Mouse (Mus musculus): Measurements from ENCODE around the gene Tbxas1. TPM values are rescaled to one million over a fixed set of nuclear protein-coding genes. Genes with fewer than 3 reads are reported as not detected.

Tbxas1 gene
- 1.7 and 1.8 TPM in 2 replicates for polyA plus RNA-seq (2016; fragmentation: Nextera tagmentation; extraction: Ambion mirVana)

DNA sequence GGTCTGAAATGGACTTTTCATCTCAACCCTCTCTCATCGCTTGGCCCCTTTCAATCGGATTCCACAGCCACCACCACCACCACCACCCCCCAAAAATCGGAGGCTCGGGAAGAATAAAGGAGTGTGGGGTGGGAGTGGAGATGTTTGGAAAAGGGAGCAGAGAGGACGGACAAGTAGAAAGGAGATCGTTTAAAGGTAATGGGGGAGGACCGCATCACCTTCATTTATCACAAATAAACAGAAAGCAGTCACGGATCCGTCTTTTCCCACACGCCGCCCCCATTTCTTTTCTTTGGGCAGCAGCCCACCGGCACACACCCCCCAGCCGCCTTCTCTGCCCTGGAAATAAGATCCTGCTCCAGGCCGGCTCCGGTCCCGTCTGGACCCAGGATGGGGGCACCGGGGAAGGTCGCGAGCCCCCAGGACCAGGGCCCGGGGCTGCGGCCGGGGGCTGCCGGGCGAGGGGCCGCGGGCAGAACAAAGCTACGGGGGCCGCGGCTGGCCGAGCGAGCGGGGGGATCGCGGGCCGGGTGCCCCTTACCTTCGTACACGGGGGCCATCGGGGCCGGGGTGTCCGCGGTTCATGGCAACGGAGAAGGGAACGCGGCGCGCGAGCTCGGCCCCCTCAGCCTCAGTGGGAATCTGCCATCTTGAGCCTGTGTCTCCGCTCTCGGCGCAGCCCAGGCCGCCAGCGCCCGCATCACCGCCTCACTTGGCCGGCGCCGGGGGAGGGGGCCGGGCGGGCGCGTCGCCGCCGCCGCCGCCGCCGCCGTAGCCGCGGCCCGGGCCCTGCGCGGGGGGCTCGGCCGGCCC is at the start of gene Tbxas1:
Tbxas1 (plus strand) TSS at position 147 of the 813 bp plus-strand sequence.
- Histone ChIP-seq H3K27ac (peak within 1 kb of the TSS; percentile 98), H3K4me3 (peak within 1 kb of the TSS; percentile 97), H3K4me2 (replicated peaks) (peak within 1 kb of the TSS; percentile 59), H3K9me3 (replicated peaks) (no peaks in the 10 kb centered on the region), H3K36me3 (no peaks in the 10 kb centered on the region), H3K27me3 (no peaks in the 10 kb centered on the region), H3K4me1 (peaks cover 38% of the 10 kb centered on the region), H3K9ac (peak within 1 kb of the TSS; percentile 100)
- peak; percentile 29 for ATAC-seq (ENCODE audit: low FRiP score)
- 2% methylated on average over 71 of the region's 77 CpGs for WGBS

DNA sequence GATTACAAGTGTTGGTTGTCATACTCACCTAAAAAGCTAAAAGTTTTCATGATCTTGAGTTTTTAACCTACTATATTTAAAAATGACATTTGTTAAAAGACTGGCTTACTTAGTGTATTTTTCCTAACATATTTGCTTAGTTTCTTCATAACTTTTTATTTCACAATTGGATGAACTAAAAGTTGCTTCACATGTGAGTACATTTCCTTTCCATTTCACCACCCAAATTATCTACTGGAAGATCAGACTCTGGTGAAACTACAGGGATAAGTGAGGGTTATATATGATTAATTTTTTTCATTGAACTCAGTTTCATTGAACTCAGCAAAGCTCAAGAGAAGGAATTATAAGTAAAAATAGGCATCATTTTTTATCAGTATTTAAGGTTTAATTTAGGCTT is 49.3 kb upstream of the Tbxas1 start:
- no peak for ATAC-seq (ENCODE audit: low FRiP score)
- Histone ChIP-seq H3K9ac (no peak overlapping the region), H3K4me3 (no peak overlapping the region)

DNA sequence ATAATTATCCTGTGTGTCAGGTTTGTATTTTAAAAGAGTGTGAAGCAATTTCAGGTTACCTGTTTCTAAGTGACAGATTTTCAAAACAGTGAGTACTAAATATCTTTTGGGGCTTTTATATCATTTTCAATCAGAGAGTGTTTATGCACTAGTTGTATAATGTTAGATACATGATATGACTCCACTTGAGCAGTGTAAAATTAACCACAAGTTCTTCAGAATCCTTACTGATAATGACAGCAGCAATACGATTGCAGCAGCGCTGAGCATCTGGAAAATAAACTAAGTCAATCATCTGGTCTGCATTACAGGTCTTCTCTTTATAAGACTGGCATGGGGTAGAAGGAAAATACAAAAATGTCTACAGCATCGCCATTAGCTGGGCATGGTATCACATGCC is 48.3 kb upstream of the Tbxas1 start:
- Histone ChIP-seq H3K4me3 (no peak overlapping the region), H3K9ac (no peak overlapping the region), H3K4me1 (0 out of 2 replicates have a peak, but pooled peaks cover 3% of the 10 kb centered on the region), H3K9me3 (replicated peaks) (no peaks in the 10 kb centered on the region), H3K4me2 (replicated peaks) (no peak overlapping the region), H3K27ac (no peak overlapping the region), H3K27me3 (no peaks in the 10 kb centered on the region), H3K36me3 (no peaks in the 10 kb centered on the region)
- 83% methylated on average over 3 of the region's 3 CpGs for WGBS
- no peak for ATAC-seq (ENCODE audit: low FRiP score)

More for the DNA sequence above, 49.3 kb upstream of the Tbxas1 start:
- Histone ChIP-seq H3K9me3 (replicated peaks) (no peaks in the 10 kb centered on the region), H3K27me3 (no peaks in the 10 kb centered on the region), H3K4me2 (replicated peaks) (no peak overlapping the region), H3K4me1 (no peaks in the 10 kb centered on the region), H3K27ac (no peak overlapping the region), H3K36me3 (no peaks in the 10 kb centered on the region)

DNA sequence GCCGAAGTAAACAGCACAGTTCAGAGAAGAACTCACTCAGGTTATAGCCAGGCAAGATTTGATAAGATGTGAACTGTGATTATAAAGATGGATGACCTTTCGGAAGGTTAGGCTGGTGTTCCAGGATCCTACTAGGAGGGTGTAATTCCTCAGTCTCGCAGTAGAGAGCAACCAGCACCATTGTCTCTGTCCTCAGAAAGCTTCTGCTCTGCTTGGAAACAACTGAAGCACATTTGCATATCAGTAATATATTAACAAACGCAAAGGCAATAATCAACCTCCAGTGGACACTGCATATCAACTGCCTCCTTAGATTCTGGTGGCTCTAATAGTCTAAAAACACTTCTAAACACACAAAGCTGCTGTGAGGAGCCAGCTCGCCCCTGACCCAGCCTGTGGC is 47.8 kb upstream of the Tbxas1 start:
- Histone ChIP-seq H3K4me1 (0 out of 2 replicates have a peak, but pooled peaks cover 3% of the 10 kb centered on the region), H3K9me3 (replicated peaks) (no peaks in the 10 kb centered on the region), H3K27me3 (no peaks in the 10 kb centered on the region), H3K27ac (no peak overlapping the region), H3K9ac (no peak overlapping the region), H3K36me3 (no peaks in the 10 kb centered on the region), H3K4me2 (replicated peaks) (no peak overlapping the region), H3K4me3 (no peak overlapping the region)
- WGBS, result 73% methylated on average over 5 of the region's 5 CpGs
- ATAC-seq (ENCODE audit: low FRiP score), result no peak

DNA sequence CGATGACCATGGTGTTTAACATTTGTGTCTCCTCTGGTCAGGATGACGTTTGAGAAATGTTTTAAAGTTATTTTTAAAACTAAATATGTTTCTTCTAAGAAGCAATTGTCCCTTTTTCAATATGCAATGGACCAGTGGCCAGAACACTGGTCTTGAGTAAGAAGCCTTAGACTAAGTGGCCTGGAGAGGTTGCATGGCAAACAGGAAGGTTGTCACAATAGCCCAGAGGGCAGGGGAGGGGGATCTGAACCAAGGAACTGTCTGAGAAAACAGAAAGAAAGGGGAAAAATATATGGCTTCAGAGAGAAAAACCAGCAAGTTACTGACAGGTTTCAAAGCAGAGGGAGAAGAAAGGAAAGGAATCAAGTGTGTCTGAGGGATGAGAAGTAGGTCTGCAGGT is 47.0 kb upstream of the Tbxas1 start:
- H3K36me3 ChIP-seq, result no peaks in the 10 kb centered on the region
- H3K4me3 ChIP-seq, result no peak overlapping the region
- no peaks in the 10 kb centered on the region for H3K9me3 ChIP-seq (replicated peaks)
- no peak for ATAC-seq (ENCODE audit: low FRiP score)
- no peaks in the 10 kb centered on the region for H3K27me3 ChIP-seq
- no peak overlapping the region for H3K4me2 ChIP-seq (replicated peaks)
- H3K27ac ChIP-seq, result no peak overlapping the region
- WGBS, result 82% methylated on average over 2 of the region's 2 CpGs
- 0 out of 2 replicates have a peak, but pooled peaks cover 5% of the 10 kb centered on the region for H3K4me1 ChIP-seq
- no peak overlapping the region for H3K9ac ChIP-seq

DNA sequence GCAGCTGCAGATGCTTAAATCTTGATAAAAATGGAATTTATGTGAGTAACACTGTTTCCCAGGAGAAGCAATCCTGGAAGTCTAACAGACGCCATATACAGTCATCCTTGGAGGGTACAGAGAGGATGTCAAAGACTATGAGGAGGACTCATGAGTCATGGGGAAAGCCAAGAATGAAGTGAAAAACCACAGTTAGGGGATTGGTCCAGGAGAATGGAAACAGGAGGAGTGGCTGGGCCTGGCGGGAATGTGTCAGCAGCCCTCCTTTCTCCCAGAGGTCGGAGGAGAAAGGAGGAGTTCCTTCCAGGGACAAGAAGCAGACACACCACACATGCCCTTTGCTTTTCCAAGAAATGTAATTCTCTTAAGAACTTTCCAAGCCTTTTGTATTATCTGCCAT is 45.8 kb upstream of the Tbxas1 start:
- Histone ChIP-seq H3K4me3 (no peak overlapping the region), H3K27ac (no peak overlapping the region)
- whole genome bisulfite sequencing, result 90% methylated on average over 3 of the region's 3 CpGs

DNA sequence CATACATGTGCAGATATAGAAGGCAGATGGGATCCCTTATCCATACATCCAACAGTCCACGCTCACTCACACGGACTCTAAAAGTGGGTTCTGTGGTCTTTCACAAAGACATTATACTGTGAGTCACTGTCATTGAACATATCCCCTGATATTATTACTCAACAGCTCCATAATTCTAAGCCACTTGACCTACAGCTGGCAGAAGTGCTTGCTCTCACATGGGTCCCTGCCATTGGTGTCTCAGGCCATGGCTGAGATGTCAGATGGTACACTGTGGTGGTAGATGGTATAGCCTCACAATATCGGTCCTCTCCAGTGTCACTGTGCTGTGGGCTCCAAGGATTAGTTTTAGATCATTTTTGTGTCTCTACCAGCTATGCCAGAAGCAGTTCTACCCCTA is 41.5 kb upstream of the Tbxas1 start:
- H3K9me3 ChIP-seq (replicated peaks), result no peaks in the 10 kb centered on the region
- no peak overlapping the region for H3K4me3 ChIP-seq
- ATAC-seq (ENCODE audit: low FRiP score), result no peak
- H3K9ac ChIP-seq, result no peak overlapping the region
- WGBS, result 95% methylated on average over 3 of the region's 3 CpGs
- no peaks in the 10 kb centered on the region for H3K36me3 ChIP-seq
- H3K27me3 ChIP-seq, result no peaks in the 10 kb centered on the region
- H3K27ac ChIP-seq, result no peak overlapping the region
- no peak overlapping the region for H3K4me2 ChIP-seq (replicated peaks)
- peaks cover 12% of the 10 kb centered on the region; the same call in 1 of the 2 replicates for H3K4me1 ChIP-seq

More for the DNA sequence above, 45.8 kb upstream of the Tbxas1 start:
- no peaks in the 10 kb centered on the region for H3K36me3 ChIP-seq
- no peaks in the 10 kb centered on the region for H3K9me3 ChIP-seq (replicated peaks)
- H3K9ac ChIP-seq, result no peak overlapping the region
- H3K4me2 ChIP-seq (replicated peaks), result no peak overlapping the region
- no peak for ATAC-seq (ENCODE audit: low FRiP score)
- 0 out of 2 replicates have a peak, but pooled peaks cover 5% of the 10 kb centered on the region for H3K4me1 ChIP-seq
- H3K27me3 ChIP-seq, result no peaks in the 10 kb centered on the region

DNA sequence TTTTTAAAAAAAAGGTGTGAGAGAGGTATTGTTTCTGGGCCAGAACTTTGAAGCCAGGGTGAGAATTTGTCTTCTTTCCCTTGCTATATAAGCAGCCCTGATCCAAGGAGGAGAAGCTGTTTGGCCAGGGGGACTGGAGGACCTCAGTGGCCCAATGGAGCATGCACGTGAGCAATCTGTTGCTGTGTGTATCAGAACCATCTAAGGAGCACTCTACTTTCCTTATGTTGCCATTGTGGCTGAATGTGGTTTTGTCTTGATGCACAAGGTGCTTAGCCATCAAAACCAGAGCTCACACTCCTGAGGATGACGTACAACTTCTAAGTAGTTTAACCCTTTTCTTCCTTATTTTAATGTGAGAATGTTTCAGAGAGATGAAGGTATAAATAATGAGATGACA is 40.5 kb upstream of the Tbxas1 start:
- no peak for ATAC-seq (ENCODE audit: low FRiP score)
- no peak overlapping the region for H3K4me2 ChIP-seq (replicated peaks)
- H3K9ac ChIP-seq, result no peak overlapping the region
- H3K4me1 ChIP-seq, result peaks cover 17% of the 10 kb centered on the region
- no peak overlapping the region for H3K4me3 ChIP-seq
- no peaks in the 10 kb centered on the region for H3K36me3 ChIP-seq
- H3K27me3 ChIP-seq, result no peaks in the 10 kb centered on the region
- H3K27ac ChIP-seq, result no peak overlapping the region
- H3K9me3 ChIP-seq (replicated peaks), result no peaks in the 10 kb centered on the region
- WGBS, result 79% methylated on average over 2 of the region's 2 CpGs

DNA sequence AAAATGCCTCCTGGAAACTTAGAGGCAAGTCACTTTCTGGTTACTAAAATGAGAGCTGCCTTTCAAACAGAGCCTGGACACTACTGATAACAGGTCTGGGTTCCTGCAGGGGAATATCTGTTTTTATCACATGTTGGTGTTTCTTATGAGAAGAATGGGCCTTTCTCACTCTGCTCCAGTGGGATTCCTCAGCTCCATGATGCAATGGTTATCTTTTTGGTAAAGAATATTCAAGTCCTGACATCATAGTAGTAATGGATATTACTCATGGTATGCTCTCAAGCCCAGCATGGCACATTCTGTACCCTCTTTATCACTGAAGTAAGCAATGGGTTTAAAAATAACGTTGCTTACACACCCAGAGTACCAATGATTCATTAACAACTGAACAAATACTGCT is 40.0 kb upstream of the Tbxas1 start:
- no peak overlapping the region for H3K27ac ChIP-seq
- no peak overlapping the region for H3K9ac ChIP-seq
- 97% methylated on average over 1 of the region's 1 CpGs for WGBS
- no peak overlapping the region for H3K4me3 ChIP-seq
- no peak for ATAC-seq (ENCODE audit: low FRiP score)
- peaks cover 22% of the 10 kb centered on the region for H3K4me1 ChIP-seq
- no peaks in the 10 kb centered on the region for H3K27me3 ChIP-seq
- no peak overlapping the region for H3K4me2 ChIP-seq (replicated peaks)
- no peaks in the 10 kb centered on the region for H3K36me3 ChIP-seq
- H3K9me3 ChIP-seq (replicated peaks), result no peaks in the 10 kb centered on the region

DNA sequence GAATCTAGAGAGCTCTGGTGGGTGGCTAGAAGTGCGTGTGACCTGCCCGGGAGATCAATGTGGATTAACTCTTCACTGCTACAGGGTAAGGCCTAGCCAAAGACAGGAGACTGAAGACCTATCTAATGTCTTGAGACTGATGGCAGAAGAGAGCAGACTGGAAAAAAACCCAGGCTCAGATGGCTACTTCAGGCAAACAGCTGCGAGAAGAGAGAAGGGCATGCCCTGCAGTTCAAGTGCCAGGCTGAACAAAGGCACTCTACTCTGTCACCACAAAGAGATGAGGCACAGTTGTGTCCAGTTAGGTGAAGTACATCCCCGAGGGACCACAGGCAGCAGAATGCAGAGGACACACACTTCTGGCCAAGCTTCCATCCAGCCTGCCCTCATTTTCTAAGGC is 37.1 kb upstream of the Tbxas1 start:
- peaks cover 28% of the 10 kb centered on the region for H3K4me1 ChIP-seq
- H3K4me3 ChIP-seq, result no peak overlapping the region
- H3K4me2 ChIP-seq (replicated peaks), result no peak overlapping the region
- H3K9me3 ChIP-seq (replicated peaks), result no peaks in the 10 kb centered on the region
- no peaks in the 10 kb centered on the region for H3K27me3 ChIP-seq
- H3K9ac ChIP-seq, result no peak overlapping the region
- H3K36me3 ChIP-seq, result no peaks in the 10 kb centered on the region
- 0 out of 2 replicates have a peak overlapping the region, but pooled peaks have one; percentile 18 for H3K27ac ChIP-seq
- ATAC-seq (ENCODE audit: low FRiP score), result no peak
- 76% methylated on average over 4 of the region's 4 CpGs for WGBS

DNA sequence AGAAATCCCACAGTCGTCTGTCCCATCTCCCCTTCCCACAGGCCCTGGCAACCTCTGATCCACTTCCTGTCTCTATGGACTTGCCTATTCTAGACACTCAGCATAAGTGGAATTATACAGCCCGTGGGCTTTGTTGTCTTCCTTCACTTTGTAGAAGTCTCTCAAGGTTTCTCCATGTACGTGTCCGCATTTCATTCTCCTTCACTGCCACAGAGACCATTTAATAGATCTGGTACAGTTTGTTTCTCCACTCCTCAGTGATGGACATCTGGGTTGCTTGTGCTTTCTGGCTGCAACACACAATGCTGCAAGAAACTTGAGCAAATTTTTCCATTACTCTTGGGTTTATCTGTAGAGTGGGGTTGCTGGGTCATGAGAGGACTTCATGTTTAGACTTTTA is 35.3 kb upstream of the Tbxas1 start:
- no peak for ATAC-seq (ENCODE audit: low FRiP score)
- H3K4me3 ChIP-seq, result no peak overlapping the region
- H3K9ac ChIP-seq, result no peak overlapping the region
- 71% methylated on average over 4 of the region's 4 CpGs for WGBS
- no peaks in the 10 kb centered on the region for H3K36me3 ChIP-seq
- no peak overlapping the region for H3K27ac ChIP-seq
- H3K9me3 ChIP-seq (replicated peaks), result no peaks in the 10 kb centered on the region
- peaks cover 28% of the 10 kb centered on the region for H3K4me1 ChIP-seq
- no peaks in the 10 kb centered on the region for H3K27me3 ChIP-seq
- no peak overlapping the region for H3K4me2 ChIP-seq (replicated peaks)

DNA sequence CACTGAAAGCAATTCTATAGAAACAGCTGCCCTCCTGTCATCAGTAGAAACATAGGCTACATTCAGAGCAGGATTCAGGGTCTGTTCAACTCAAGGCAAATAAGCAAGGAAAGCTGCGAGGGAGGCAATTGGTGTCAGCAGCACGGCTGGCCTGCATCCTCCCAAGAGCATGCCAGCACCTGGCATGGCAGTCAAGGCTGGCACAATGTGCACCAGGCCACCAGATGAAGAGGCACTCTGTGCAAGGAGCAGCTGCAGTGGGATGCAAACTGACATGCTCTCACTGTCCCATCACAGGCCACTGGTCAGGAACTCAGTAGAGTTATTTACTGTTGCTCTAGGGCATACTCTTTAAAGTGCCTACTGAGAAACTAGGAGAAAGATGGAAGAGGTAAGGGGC is 34.8 kb upstream of the Tbxas1 start:
- WGBS, result 84% methylated on average over 2 of the region's 2 CpGs

DNA sequence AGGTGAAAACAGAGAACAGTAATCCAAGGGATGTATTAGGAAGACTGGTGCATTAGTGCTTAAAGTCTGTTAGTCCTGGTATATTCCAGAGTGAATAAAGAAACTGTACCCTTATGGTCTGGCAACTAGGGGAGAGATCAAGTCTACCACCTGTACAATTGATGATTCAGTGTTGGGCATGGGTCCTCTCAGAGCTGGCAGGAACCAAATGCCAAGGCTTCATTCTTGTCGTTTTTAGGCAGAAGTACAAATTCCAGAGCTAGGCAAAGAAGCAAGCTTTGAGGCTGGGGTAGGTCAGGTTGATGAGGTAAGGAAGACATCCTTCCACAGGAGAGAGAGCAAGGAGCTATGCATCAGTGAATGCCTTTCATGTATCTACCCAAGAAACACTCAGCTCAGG is 34.4 kb upstream of the Tbxas1 start:
- Histone ChIP-seq H3K36me3 (no peaks in the 10 kb centered on the region), H3K9me3 (replicated peaks) (no peaks in the 10 kb centered on the region), H3K27me3 (no peaks in the 10 kb centered on the region), H3K4me1 (peaks cover 34% of the 10 kb centered on the region), H3K4me3 (no peak overlapping the region), H3K27ac (no peak overlapping the region), H3K9ac (no peak overlapping the region), H3K4me2 (replicated peaks) (no peak overlapping the region)
- ATAC-seq (ENCODE audit: low FRiP score), result no peak
- WGBS, result 96% methylated on average over 1 of the region's 1 CpGs

More for the DNA sequence above, 34.8 kb upstream of the Tbxas1 start:
- peaks cover 30% of the 10 kb centered on the region for H3K4me1 ChIP-seq
- 0 out of 2 replicates have a peak overlapping the region, but pooled peaks have one; percentile 35 for H3K27ac ChIP-seq
- H3K4me3 ChIP-seq, result no peak overlapping the region
- no peaks in the 10 kb centered on the region for H3K9me3 ChIP-seq (replicated peaks)
- no peak for ATAC-seq (ENCODE audit: low FRiP score)
- H3K4me2 ChIP-seq (replicated peaks), result no peak overlapping the region
- H3K27me3 ChIP-seq, result no peaks in the 10 kb centered on the region
- no peak overlapping the region for H3K9ac ChIP-seq
- H3K36me3 ChIP-seq, result no peaks in the 10 kb centered on the region
